Mouse (Mus musculus): ENCODE data around the gene Cda. TPM values are rescaled to one million over a fixed set of nuclear protein-coding genes. Genes with fewer than 3 reads are reported as not detected.
"Not testable (repeated sequence)": the region's sequence is repeated elsewhere in the genome, so short reads cannot be mapped to it uniquely, and the experiment has no call there.

Cda gene
- polyA plus RNA-seq, 1 experiment, result 2.9 TPM

- Histone ChIP-seq H3K4me1 (ENCODE audit: control insufficient read depth, insufficient read depth, low read length) (no peaks in the 10 kb centered on the region), H3K27ac (ENCODE audit: insufficient read depth, low read length) (no peak overlapping the region), H3K4me3 (ENCODE audit: insufficient read depth, low read length) (no peak overlapping the region)
- TF ChIP-seq CTCF (IDR thresholded peaks at IDR 0.05; ENCODE audit: extremely low read depth, insufficient read depth, low read length), result peak; percentile 53; the same call in 1 of the 2 replicates
- no peak for TF ChIP-seq POLR2A (IDR thresholded peaks at IDR 0.05; ENCODE audit: extremely low read depth, insufficient read depth, low read length)
Measured at GRCm38 (mm10) chr4:138339963-138340362, 27.8 kb downstream of the Cda start.

- TF ChIP-seq CTCF (IDR thresholded peaks at IDR 0.05; ENCODE audit: extremely low read depth, insufficient read depth, low read length), result no peak
- no peak for TF ChIP-seq POLR2A (IDR thresholded peaks at IDR 0.05; ENCODE audit: extremely low read depth, insufficient read depth, low read length)
- Histone ChIP-seq H3K27ac (ENCODE audit: insufficient read depth, low read length) (no peak overlapping the region), H3K4me1 (ENCODE audit: control insufficient read depth, insufficient read depth, low read length) (no peaks in the 10 kb centered on the region), H3K4me3 (ENCODE audit: insufficient read depth, low read length) (no peak overlapping the region)
Measured at GRCm38 (mm10) chr4:138337341-138337740, 30.5 kb downstream of the Cda start.

GRCm38 (mm10) chr4:138336876-138337275 lies 30.9 kb downstream of the Cda start:
- Histone ChIP-seq H3K4me3 (ENCODE audit: insufficient read depth, low read length) (no peak overlapping the region), H3K4me1 (ENCODE audit: control insufficient read depth, insufficient read depth, low read length) (no peaks in the 10 kb centered on the region), H3K27ac (ENCODE audit: insufficient read depth, low read length) (no peak overlapping the region)
- no peak for TF ChIP-seq POLR2A (IDR thresholded peaks at IDR 0.05; ENCODE audit: extremely low read depth, insufficient read depth, low read length)
- TF ChIP-seq CTCF (IDR thresholded peaks at IDR 0.05; ENCODE audit: extremely low read depth, insufficient read depth, low read length), result no peak

- no peaks in the 10 kb centered on the region for H3K4me1 ChIP-seq (ENCODE audit: control insufficient read depth, insufficient read depth, low read length)
- no peak overlapping the region for H3K4me3 ChIP-seq (ENCODE audit: insufficient read depth, low read length)
- TF ChIP-seq CTCF (IDR thresholded peaks at IDR 0.05; ENCODE audit: extremely low read depth, insufficient read depth, low read length), result no peak
- TF ChIP-seq POLR2A (IDR thresholded peaks at IDR 0.05; ENCODE audit: extremely low read depth, insufficient read depth, low read length), result no peak
- no peak overlapping the region for H3K27ac ChIP-seq (ENCODE audit: insufficient read depth, low read length)
Measured at GRCm38 (mm10) chr4:138335648-138336047, 32.1 kb downstream of the Cda start.

GRCm38 (mm10) chr4:138335036-138335435 lies 32.8 kb downstream of the Cda start:
- Histone ChIP-seq H3K4me3 (ENCODE audit: insufficient read depth, low read length) (no peak overlapping the region), H3K27ac (ENCODE audit: insufficient read depth, low read length) (no peak overlapping the region), H3K4me1 (ENCODE audit: control insufficient read depth, insufficient read depth, low read length) (no peaks in the 10 kb centered on the region)
- TF ChIP-seq CTCF (IDR thresholded peaks at IDR 0.05; ENCODE audit: extremely low read depth, insufficient read depth, low read length) (no peak), POLR2A (IDR thresholded peaks at IDR 0.05; ENCODE audit: extremely low read depth, insufficient read depth, low read length) (no peak)

- Histone ChIP-seq H3K27ac (ENCODE audit: insufficient read depth, low read length) (no peak overlapping the region), H3K4me1 (ENCODE audit: control insufficient read depth, insufficient read depth, low read length) (no peaks in the 10 kb centered on the region), H3K4me3 (ENCODE audit: insufficient read depth, low read length) (no peak overlapping the region)
- TF ChIP-seq POLR2A (IDR thresholded peaks at IDR 0.05; ENCODE audit: extremely low read depth, insufficient read depth, low read length) (no peak), CTCF (IDR thresholded peaks at IDR 0.05; ENCODE audit: extremely low read depth, insufficient read depth, low read length) (no peak)
Measured at GRCm38 (mm10) chr4:138333135-138333534, 34.7 kb downstream of the Cda start.

GRCm38 (mm10) chr4:138331647-138332046 lies 36.1 kb downstream of the Cda start:
- Histone ChIP-seq H3K27ac (ENCODE audit: insufficient read depth, low read length) (no peak overlapping the region), H3K4me3 (ENCODE audit: insufficient read depth, low read length) (no peak overlapping the region), H3K4me1 (ENCODE audit: control insufficient read depth, insufficient read depth, low read length) (no peaks in the 10 kb centered on the region)
- no peak for TF ChIP-seq CTCF (IDR thresholded peaks at IDR 0.05; ENCODE audit: extremely low read depth, insufficient read depth, low read length)

GRCm38 (mm10) chr4:138330264-138330671 lies 37.5 kb downstream of the Cda start:
- Histone ChIP-seq H3K4me3 (ENCODE audit: insufficient read depth, low read length) (no peak overlapping the region), H3K27ac (ENCODE audit: insufficient read depth, low read length) (no peak overlapping the region), H3K4me1 (ENCODE audit: control insufficient read depth, insufficient read depth, low read length) (peaks cover 3% of the 10 kb centered on the region; the same call in 1 of the 2 replicates)
- TF ChIP-seq POLR2A (IDR thresholded peaks at IDR 0.05; ENCODE audit: extremely low read depth, insufficient read depth, low read length), result no peak
- no peak for TF ChIP-seq CTCF (IDR thresholded peaks at IDR 0.05; ENCODE audit: extremely low read depth, insufficient read depth, low read length)

- peaks cover 13% of the 10 kb centered on the region for H3K4me1 ChIP-seq (ENCODE audit: control insufficient read depth, insufficient read depth, low read length)
- TF ChIP-seq CTCF (IDR thresholded peaks at IDR 0.05; ENCODE audit: extremely low read depth, insufficient read depth, low read length) (no peak), POLR2A (IDR thresholded peaks at IDR 0.05; ENCODE audit: extremely low read depth, insufficient read depth, low read length) (no peak)
- peak overlapping the region; percentile 18 for H3K4me3 ChIP-seq (ENCODE audit: insufficient read depth, low read length)
- H3K27ac ChIP-seq (ENCODE audit: insufficient read depth, low read length), result peak overlapping the region; percentile 15; the same call in 1 of the 2 replicates
Measured at GRCm38 (mm10) chr4:138327891-138328470, 39.8 kb downstream of the Cda start.

- H3K4me1 ChIP-seq (ENCODE audit: control insufficient read depth, insufficient read depth, low read length), result peaks cover 16% of the 10 kb centered on the region
- H3K4me3 ChIP-seq (ENCODE audit: insufficient read depth, low read length), result not testable (repeated sequence)
- 0 out of 2 replicates have a peak overlapping the region, but pooled peaks have one; percentile 43 for H3K27ac ChIP-seq (ENCODE audit: insufficient read depth, low read length)
Measured at GRCm38 (mm10) chr4:138327155-138327554, 40.6 kb downstream of the Cda start.
